Mouse (Mus musculus) embryonic facial prominence, embryonic 14.5 days (tissue): Measurements from ENCODE around the gene Zmiz1. TPM values are rescaled to one million over a fixed set of nuclear protein-coding genes. Genes with fewer than 3 reads are reported as not detected.
A peak's percentile ranks its signal among the peaks of the same experiment; 100 is the strongest.

Experiments
- ATAC-seq: fragments of 200-750 bp; cut with Nextera tagmentation; 2 replicates; pipeline ENCODE4 v1.8.0; 2017; ENCODE audit warnings: low read depth, moderate number of reproducible peaks, moderate TSS enrichment
- DNase-seq: peaks from one replicate; pipeline ENCODE4 v3.0.0-alpha.2; 2015; ENCODE audit warnings: low spot score
- H3K27ac ChIP-seq: fragments of 300-500 bp; sonication (generic); replicated peaks from 2 replicates; pipeline ENCODE4 v1.5.1; 2014; ENCODE audit warnings: low read depth, mild to moderate bottlenecking, low read length, moderate library complexity
- H3K27me3 ChIP-seq: fragments of 300-500 bp; sonication (generic); replicated peaks from 2 replicates; pipeline ENCODE4 v1.6.1; 2014; ENCODE audit warnings: low read length; ENCODE audit not compliant: control insufficient read depth, insufficient read depth
- H3K36me3 ChIP-seq: fragments of 300-500 bp; sonication (generic); 2 replicates; pipeline ENCODE4 v1.6.1; 2014; ENCODE audit warnings: low read length, mixed read lengths; ENCODE audit not compliant: control insufficient read depth, insufficient read depth
- H3K4me1 ChIP-seq: fragments of 300-500 bp; sonication (generic); 2 replicates; pipeline ENCODE4 v1.6.1; 2014; ENCODE audit warnings: antibody characterized with exemption, low read length; ENCODE audit not compliant: control insufficient read depth, insufficient read depth
- H3K4me2 ChIP-seq: fragments of 300-500 bp; sonication (generic); 2 replicates; pipeline ENCODE4 v1.6.1; 2014; ENCODE audit warnings: low read depth, mild to moderate bottlenecking, low read length, moderate library complexity, mixed read lengths
- H3K4me3 ChIP-seq: fragments of 300-500 bp; sonication (generic); 2 replicates; pipeline ENCODE4 v1.5.1; 2014; ENCODE audit warnings: low read depth, mild to moderate bottlenecking, low read length
- H3K9ac ChIP-seq: fragments of 300-500 bp; sonication (generic); 2 replicates; pipeline ENCODE4 v1.6.1; 2014; ENCODE audit warnings: low read depth, mild to moderate bottlenecking, low read length, moderate library complexity, mixed read lengths
- H3K9me3 ChIP-seq: fragments of 300-500 bp; sonication (generic); 2 replicates; pipeline ENCODE4 v1.6.1; 2016; ENCODE audit warnings: low read length; ENCODE audit not compliant: control insufficient read depth
- WGBS: fragments of 180-500 bp; shearing (Covaris S2); extraction: QIAGEN DNeasy Blood & Tissue Kit; methylation state at CpG from one replicate; pipeline ENCODE4 v1.1.7; 2014; 5-methylcytosine and 5-hydroxymethylcytosine counted together
- polyA plus RNA-seq: library from polyadenylated mRNA; unstranded; fragments of >200 nt; fragmentation: Nextera tagmentation; extraction: Ambion mirVana; gene quantifications from 2 replicates; pipeline ENCODE4 v1.2.1, GENCODE M21; 2014

Zmiz1 gene
- polyA plus RNA-seq, 1 experiment from 2014 or later = 31.3 TPM

GRCm38 (mm10) chr14:25508111-25508756 is 49.2 kb downstream of the Zmiz1 start:
- Histone ChIP-seq H3K27ac (no peak overlapping the region), H3K9me3 (no peaks in the 10 kb centered on the region), H3K36me3 (peaks cover 53% of the 10 kb centered on the region), H3K4me1 (peaks cover 41% of the 10 kb centered on the region), H3K9ac (no peak overlapping the region), H3K27me3 (no peaks in the 10 kb centered on the region), H3K4me3 (no peak overlapping the region), H3K4me2 (no peak overlapping the region)
- ATAC-seq (no peak), DNase-seq (no peak)
- WGBS = 75% methylated on average over 13 of the region's 13 CpGs

DNA sequence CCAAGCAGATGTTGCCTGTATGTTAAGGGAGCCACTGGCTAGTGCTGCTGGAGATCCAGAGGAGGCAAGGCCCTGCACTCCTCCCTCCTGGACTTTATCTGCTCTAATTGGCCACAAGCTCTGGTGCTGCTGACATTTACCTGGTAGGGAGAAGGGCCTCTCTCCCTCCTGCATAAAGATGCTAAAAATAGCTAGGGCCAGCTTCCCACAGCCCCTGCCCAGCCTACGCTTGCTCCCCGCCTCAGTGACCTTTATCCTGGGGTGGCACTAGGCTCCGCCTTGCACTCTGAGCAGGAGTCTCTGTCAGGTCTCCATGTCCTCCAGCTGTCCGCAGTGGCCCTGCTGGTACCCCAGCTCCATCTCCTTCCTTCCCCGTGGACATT is 49.8 kb downstream of the Zmiz1 start:
- Histone ChIP-seq H3K4me2 (no peak overlapping the region), H3K9me3 (no peaks in the 10 kb centered on the region), H3K9ac (no peak overlapping the region), H3K36me3 (peaks cover 48% of the 10 kb centered on the region), H3K27me3 (no peaks in the 10 kb centered on the region), H3K4me1 (peaks cover 45% of the 10 kb centered on the region), H3K27ac (no peak overlapping the region), H3K4me3 (no peak overlapping the region)
- ATAC-seq (no peak), DNase-seq (no peak)
- 92% methylated on average over 5 of the region's 5 CpGs for WGBS

DNA sequence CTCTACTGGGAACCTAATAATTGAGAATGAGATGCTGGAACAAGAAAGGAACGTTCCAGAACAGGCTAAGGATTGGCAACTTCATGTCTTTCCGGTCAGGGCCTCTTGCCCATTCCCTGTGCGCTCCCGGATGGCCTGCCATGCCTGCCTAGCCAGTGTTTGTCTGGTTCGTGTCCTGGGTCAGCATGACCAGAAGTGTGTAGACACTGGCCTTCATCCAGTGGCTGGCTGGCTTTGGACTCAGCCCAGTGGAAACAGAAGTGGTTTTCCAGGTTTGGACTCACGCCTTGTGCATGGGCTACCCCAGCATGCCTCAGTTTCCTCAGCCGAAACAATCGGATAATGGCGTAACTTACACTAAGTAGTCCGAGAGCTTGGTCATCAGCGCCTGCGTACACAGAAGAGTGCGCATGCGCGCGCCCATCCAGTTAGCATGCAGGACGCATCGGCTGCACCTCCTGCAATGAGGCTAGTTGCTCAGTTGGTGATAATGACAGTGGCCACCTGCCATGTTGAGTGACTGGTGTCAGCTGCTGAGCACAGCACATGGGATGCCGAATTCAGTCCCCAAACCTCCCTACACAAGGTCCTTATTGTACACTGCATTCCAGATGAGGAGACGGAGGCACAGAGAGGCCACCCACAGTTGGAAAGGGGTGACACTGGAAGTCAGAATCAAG is 50.6 kb downstream of the Zmiz1 start:
- 87% methylated on average over 20 of the region's 20 CpGs for WGBS
- Histone ChIP-seq H3K9ac (no peak overlapping the region), H3K4me1 (peaks cover 45% of the 10 kb centered on the region), H3K9me3 (no peaks in the 10 kb centered on the region), H3K27ac (no peak overlapping the region), H3K27me3 (no peaks in the 10 kb centered on the region), H3K4me3 (no peak overlapping the region), H3K4me2 (no peak overlapping the region), H3K36me3 (peaks cover 39% of the 10 kb centered on the region)
- peak; percentile 73 for DNase-seq
- ATAC-seq = peak; percentile 34; the same call in 1 of the 2 replicates

DNA sequence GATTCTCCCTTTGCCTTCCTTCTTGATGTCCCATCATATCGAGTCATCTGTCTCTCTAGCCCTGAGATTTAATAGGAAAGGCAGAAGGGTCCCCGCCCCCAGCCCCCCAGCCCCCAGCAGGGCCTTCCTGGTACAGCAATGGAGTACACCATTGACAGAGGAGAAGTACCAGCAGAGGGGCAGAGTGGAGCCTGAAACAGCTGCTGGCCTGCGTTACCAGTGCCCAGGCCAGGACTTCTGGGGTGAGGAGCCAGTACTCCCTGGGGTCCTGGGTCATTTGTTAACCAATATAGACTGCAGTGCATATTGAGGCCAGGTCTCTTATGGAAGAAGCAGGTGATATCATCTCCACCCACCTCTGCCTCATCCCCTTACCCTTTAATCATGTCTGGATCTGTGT is 51.4 kb downstream of the Zmiz1 start:
- Histone ChIP-seq H3K4me1 (peaks cover 48% of the 10 kb centered on the region), H3K27me3 (no peaks in the 10 kb centered on the region), H3K9me3 (no peaks in the 10 kb centered on the region), H3K27ac (no peak overlapping the region), H3K4me3 (no peak overlapping the region), H3K9ac (peak overlapping the region; percentile 20; the same call in 1 of the 2 replicates), H3K4me2 (no peak overlapping the region), H3K36me3 (peaks cover 32% of the 10 kb centered on the region; the same call in 1 of the 2 replicates)
- WGBS = 69% methylated on average over 3 of the region's 3 CpGs
- ATAC-seq = no peak
- DNase-seq = no peak

GRCm38 (mm10) chr14:25510987-25511386 is 52.0 kb downstream of the Zmiz1 start:
- Histone ChIP-seq H3K4me3 (no peak overlapping the region), H3K36me3 (peaks cover 25% of the 10 kb centered on the region; the same call in 1 of the 2 replicates), H3K27ac (no peak overlapping the region; the same call in 1 of the 2 replicates), H3K9me3 (no peaks in the 10 kb centered on the region), H3K9ac (no peak overlapping the region), H3K4me2 (no peak overlapping the region), H3K4me1 (peaks cover 54% of the 10 kb centered on the region), H3K27me3 (no peaks in the 10 kb centered on the region)
- ATAC-seq (no peak), DNase-seq (no peak)
- 45% methylated on average over 7 of the region's 7 CpGs for WGBS

GRCm38 (mm10) chr14:25511564-25511963 is 52.6 kb downstream of the Zmiz1 start:
- no peaks in the 10 kb centered on the region for H3K9me3 ChIP-seq
- DNase-seq = no peak
- peaks cover 55% of the 10 kb centered on the region for H3K4me1 ChIP-seq
- H3K4me3 ChIP-seq = no peak overlapping the region
- H3K4me2 ChIP-seq = no peak overlapping the region
- H3K9ac ChIP-seq = no peak overlapping the region
- 38% methylated on average over 3 of the region's 3 CpGs for WGBS
- no peaks in the 10 kb centered on the region for H3K27me3 ChIP-seq
- H3K27ac ChIP-seq = peak overlapping the region; percentile 48; the same call in 1 of the 2 replicates
- peaks cover 20% of the 10 kb centered on the region; the same call in 1 of the 2 replicates for H3K36me3 ChIP-seq
- ATAC-seq = no peak; the same call in 1 of the 2 replicates

GRCm38 (mm10) chr14:25511967-25512366 is 53.0 kb downstream of the Zmiz1 start:
- ATAC-seq = no peak
- Histone ChIP-seq H3K4me2 (no peak overlapping the region), H3K9ac (no peak overlapping the region), H3K27ac (peak overlapping the region; percentile 48; the same call in 1 of the 2 replicates), H3K9me3 (no peaks in the 10 kb centered on the region), H3K27me3 (no peaks in the 10 kb centered on the region), H3K4me1 (peaks cover 55% of the 10 kb centered on the region), H3K36me3 (peaks cover 17% of the 10 kb centered on the region; the same call in 1 of the 2 replicates), H3K4me3 (no peak overlapping the region)
- no peak for DNase-seq
- WGBS = 17% methylated on average over 5 of the region's 5 CpGs

- no peaks in the 10 kb centered on the region for H3K27me3 ChIP-seq
- peaks cover 10% of the 10 kb centered on the region; the same call in 1 of the 2 replicates for H3K36me3 ChIP-seq
- H3K4me1 ChIP-seq = peaks cover 59% of the 10 kb centered on the region
- H3K4me3 ChIP-seq = no peak overlapping the region
- ATAC-seq = no peak
- 24% methylated on average over 6 of the region's 6 CpGs for WGBS
- H3K4me2 ChIP-seq = no peak overlapping the region
- no peak overlapping the region for H3K27ac ChIP-seq
- H3K9ac ChIP-seq = no peak overlapping the region
- DNase-seq = no peak
- H3K9me3 ChIP-seq = no peaks in the 10 kb centered on the region
Observed at GRCm38 (mm10) chr14:25512803-25513202, 53.8 kb downstream of the Zmiz1 start.
